Mouse (Mus musculus): ENCODE results near the gene Eif4g3.

DNA sequence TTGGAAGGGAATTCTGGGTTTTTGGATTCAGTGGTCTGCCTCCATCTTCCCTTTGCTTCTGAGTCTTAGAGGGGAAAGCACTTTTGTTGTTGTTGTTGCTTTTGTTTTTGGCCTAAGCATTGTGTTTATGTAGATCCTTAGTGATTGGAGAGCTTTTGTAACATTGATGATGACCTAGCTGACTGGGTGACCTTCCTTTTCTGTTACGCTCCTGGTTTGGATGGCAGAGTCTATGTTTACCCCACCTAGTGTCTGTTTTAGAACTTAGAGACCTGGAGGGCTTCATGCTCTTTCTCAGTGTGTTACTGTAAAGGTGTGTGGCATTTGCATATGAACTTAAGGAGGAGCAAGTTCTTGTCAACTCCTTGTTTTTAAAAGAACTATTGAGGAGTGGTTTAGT lies 13.0 kb downstream of the Eif4g3 start:
- TF ChIP-seq CTCF (IDR thresholded peaks at IDR 0.05; ENCODE audit: low read depth): no peak
- no peak for TF ChIP-seq EP300 (IDR thresholded peaks at IDR 0.05; ENCODE audit: low read depth)
